Mouse (Mus musculus) heart, postnatal 10 days (tissue): ENCODE results near the gene Zfp60. TPM values are rescaled to one million over a fixed set of nuclear protein-coding genes. Genes with fewer than 3 reads are reported as not detected.
A peak's percentile ranks its signal among the peaks of the same experiment; 100 is the strongest.

Experiments used
- DNase-seq, 2 experiments: peaks; one replicate each; pipeline ENCODE4 v3.0.0; 2021
- intact Hi-C: fragments of 180-260 bp; cut with DNase I; formaldehyde crosslinking; loops from one replicate; pipeline ENCODE4 v1.15.1; 2025
- total RNA-seq, 2 experiments: library from RNA; stranded (reverse); gene quantifications; 2 replicates each; pipeline ENCODE4 v1.2.3; 2021

Gene Zfp60
- total RNA-seq, result 10 to 100 TPM in 1 of 2 experiments, 1 to 10 TPM in 1; 7.4 to 11.2 TPM

DNA sequence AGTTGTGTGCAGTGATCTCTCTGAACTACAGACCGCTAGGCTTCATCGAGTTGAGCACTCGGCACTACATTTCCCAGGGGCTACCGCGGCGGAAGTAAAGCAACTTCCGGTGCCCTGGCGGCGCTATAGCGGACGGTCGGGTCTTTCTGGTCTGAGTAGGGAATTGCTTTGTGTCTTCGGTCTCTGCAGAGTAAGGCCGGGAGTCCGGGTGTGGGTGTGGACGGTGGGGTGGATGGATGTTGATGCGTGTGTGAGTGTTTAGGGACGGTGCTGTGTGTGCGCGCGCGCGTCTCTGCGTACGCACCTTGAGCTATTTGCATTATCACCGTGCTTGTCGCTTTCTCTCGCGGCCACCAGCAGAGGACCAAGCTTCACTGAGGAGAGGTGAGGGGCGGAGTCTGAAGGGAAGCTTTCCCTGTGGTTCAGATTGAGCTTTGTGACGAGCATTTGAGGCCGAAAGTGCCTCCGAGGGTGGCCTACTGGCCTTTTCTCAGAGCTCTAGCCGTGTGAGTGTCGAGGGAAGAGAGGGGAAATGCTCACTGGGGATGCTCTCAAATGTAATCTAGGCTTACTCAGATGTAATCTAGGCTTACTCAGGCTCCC is at the start of gene Zfp60:
Gene Zfp60, plus strand, starts transcription at position 109 of the 603 bp plus-strand sequence.
- peak; percentile 90 to 91 for DNase-seq
- intact Hi-C loops, result no loop called here

DNA sequence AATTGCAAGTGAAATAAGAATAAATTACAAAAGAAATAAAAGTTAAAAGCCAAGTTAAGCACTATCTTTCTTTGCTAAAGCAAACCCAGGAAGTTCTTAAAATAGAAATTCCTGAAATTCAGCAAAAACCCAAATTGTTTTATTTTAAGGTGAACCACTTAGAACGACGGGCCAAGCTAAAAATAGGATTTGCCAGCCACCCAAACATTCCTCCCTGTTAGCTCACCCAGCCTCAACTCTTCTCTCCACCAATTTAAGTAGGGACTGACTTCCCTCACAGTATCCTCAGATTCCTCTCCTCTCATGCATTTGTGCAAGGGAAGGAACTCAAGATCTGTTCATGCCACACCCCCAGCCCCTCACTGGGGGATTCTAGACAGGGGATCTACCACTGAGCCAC is 48.0 kb upstream of the Zfp60 start:
- intact Hi-C loops, result no loop called here
- DNase-seq, result no peak

DNA sequence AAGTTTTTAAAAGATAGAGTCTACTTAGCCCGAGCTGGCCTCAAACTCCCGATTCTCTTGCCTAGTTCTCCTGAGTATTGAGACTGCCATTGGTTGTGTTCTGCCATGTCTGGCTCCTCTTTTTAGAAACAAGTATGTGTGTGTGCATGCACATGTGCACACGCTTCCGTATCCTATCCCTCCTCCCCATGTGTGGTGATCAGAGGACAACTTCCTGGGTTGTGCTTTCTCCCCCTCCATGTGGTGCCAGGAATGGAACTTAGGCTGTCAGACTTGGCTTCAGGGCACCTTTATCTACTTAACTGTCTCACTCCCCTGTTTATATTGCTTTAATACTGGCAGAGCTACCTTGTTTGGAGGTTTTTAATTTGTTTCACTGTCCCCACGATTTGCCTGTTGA is 46.0 kb upstream of the Zfp60 start:
- no peak for DNase-seq
- intact Hi-C loops, result loop anchor here (1.0 to 5.0 kb wide), 4 partner anchors 34 to 348 kb away; partner anchors contain the start of genes Akt2 and Ltbp4

DNA sequence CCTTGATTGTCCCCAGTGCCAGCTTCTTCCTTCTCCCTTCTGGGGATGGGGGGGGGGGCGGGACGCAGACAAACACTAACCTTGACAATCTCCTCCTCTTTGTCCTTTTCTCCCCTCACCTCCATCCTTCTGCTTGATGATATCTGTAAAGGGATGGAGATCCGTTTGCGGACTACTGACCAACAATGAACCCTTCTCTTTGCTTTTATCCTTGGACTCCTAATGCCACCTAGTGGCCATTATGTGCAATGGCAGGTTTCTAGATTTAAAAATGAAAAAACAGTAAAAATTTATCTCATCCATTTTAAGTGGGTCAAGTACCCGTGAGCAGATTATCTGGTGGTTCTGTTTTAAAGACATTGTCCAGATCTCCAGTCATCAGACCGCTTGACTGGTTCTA is 45.5 kb upstream of the Zfp60 start:
- peak in 1 of 2 experiments; percentile 32 for DNase-seq
- intact Hi-C loops, result loop anchor here (1.0 to 5.0 kb wide), 4 partner anchors 34 to 349 kb away; partner anchors contain the start of genes Akt2 and Ltbp4

DNA sequence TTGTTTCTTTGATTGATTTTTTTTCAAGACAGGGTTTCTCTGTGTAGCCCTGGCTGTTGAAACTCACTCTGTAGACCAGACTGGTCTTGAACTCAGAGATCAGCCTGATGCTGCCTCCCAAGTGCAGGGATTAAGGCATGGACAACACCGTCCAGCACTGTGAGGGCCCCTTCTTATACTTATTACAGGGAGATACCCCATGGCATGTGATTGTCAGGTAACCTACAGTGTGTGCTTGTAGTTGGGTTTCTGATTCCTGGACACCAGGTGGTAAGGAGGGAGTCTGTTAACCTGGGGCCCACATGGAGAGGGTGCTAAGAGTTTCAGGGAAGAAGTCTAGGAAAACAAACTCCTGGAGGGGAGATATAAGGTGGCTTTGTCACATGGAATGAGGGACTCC is 44.1 kb upstream of the Zfp60 start:
- intact Hi-C loops, result loop anchor here (5.0 kb wide), 2 partner anchors 40 to 95 kb away; partner anchors contain the start of gene Akt2

DNA sequence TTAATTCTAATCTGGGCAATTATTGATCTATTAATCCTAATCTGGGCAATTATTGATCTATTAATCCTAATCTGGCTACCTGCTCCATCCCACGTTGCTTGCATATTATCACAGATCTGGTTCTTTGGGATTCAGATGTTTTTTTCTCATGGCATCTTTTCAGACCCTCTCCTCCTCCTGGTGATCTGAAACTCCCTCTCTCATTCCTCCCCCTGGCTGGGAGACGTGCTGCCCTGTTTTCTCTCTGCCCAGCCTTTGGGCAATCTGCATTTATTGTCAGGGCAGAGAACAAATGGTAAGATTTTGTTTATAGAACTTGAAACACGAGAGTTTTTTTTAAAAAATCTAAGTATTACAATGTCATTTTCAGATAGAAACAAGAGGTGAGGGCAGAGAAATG is 43.4 kb upstream of the Zfp60 start:
- DNase-seq, result no peak
- intact Hi-C loops, result loop anchor here (5.0 kb wide), 2 partner anchors 39 to 96 kb away; partner anchors contain the start of gene Akt2

More for the DNA sequence above, 44.1 kb upstream of the Zfp60 start:
- DNase-seq, result no peak

DNA sequence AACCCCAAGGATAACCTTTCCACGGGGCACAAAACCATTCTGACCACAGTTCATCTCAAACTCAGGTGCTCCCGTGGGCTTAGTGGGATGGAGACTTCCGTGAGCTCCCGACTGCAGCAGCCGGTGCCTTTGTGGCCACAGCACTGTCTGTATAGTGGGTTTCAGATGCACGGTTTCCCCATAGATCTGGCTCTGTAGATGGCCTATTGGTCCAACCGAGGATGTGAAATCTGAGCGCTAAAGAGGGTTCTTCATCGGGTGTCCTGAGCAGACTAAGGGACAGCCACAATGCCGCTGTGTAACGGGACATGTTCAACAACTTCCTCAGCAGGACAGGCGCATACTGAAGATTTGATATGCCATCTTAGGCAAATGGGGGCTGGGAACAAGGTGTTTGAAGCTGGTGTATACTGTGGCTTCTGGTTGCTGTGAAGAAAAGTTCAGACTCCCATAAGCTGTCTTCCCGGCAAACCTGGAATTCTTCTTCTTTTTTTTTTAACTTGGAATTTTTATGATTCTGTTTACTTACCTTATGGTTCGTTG is 42.9 kb upstream of the Zfp60 start:
- intact Hi-C loops, result loop anchor here (5.0 kb wide), 2 partner anchors 39 to 96 kb away; partner anchors contain the start of gene Akt2
- no peak for DNase-seq

DNA sequence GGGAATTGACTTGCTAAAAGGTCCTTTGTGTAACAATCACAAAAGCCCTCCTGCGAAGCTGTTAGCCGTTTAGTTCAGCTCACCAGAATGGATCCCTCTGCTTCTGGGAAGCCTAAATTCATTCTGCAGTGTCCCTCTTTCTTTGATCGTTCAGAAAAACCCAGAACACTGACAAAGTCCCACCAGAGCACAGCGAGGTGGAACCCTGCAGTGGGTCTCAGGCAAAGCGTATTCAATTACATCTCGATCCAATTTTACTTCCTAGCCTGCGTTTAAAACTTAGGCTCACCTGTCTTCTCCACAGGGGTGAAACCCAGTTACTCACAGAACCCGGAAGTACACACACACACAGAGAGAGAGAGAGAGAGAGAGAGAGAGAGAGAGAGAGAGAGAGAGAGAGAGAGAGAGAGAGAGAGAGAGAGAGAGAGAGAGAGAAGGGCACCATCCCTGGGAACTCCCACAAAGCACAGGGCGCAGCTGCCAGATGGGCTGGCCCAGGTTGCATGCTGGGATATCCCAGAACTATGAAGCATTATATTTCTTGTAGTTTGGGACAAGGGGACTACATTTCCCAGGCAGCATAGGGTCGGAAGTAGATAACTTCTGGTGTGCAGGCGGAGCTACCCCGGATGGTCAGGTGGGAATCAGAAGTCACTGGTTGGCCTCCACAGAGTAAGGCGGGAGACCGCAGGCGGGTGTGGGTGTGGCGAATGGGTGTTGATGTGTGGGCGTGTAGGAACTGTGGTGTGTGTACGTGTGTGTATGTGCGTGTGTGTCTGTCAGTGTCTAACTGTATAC is 42.2 kb upstream of the Zfp60 start, which contains the start of gene Zfp607b:
Gene Zfp607b, plus strand, starts transcription at position 526 of the 798 bp plus-strand sequence.
- intact Hi-C loops, result loop anchor here (5.0 kb wide), 2 partner anchors 38 to 97 kb away; partner anchors contain the start of gene Akt2
- peak; percentile 94 to 95 for DNase-seq

DNA sequence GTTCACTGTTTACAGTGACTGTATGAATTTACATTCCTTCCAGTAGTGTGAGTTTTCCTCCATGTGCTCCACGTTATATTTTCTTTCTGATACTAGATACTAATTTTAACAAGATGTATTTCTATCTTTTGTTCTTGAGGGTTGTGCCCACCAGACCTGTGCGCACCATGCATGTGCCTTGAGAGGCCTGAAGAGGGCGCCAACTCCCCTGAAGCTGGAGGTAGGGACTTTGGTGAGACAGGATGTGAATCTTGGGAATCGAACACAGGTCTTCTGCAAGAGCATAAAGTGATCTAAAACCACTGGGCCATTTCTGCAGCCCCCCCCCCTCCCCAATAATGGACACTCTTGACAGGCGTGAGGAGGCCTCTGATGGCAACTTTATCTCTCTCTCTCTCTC is 40.1 kb upstream of the Zfp60 start:
- peak in 1 of 2 experiments; percentile 44 for DNase-seq
- intact Hi-C loops, result loop anchor here (2.0 kb wide), 1 partner anchor 242 kb away; no protein-coding TSS in a partner anchor

DNA sequence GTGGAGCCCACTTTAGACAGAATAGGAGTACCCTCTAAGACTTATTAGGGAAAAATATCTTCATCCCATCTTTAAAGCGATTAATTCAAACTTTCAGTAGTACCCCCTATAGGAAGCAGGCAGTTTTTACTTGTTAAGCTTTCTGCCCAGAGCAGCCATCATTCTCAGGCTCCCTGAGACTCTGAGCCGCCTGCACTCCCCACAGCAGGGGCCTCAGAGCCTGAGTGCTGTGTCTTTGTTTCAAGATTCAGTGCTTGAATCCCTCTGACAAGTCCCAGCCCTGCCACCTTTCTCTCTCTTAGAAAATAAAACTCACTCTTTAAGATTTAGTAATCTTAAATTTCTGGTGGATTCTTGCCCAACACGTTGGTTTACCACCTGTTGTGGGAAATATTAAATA is 34.5 kb upstream of the Zfp60 start:
- no peak for DNase-seq
- intact Hi-C loops, result no loop called here

DNA sequence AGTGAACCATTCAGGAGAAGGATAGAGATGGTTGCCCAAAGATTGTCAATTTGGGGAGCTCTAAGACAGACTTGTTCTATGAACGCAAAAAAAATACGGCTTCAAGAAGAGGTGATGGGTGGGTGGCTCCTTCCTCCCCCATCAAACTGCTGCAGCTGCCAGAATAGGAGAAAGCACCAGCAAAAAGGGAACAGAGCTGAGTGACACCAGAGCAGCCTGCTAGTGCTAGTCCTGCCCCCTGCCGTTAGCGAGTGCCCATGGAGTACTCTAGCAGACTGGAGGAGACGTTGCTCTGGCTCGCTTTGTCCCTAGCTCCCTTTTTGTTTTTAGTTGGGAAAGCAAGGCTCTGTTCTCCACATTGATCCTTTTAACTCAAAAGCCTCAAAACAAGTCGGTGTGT is 20.8 kb upstream of the Zfp60 start:
- no peak for DNase-seq
- intact Hi-C loops, result no loop called here

DNA sequence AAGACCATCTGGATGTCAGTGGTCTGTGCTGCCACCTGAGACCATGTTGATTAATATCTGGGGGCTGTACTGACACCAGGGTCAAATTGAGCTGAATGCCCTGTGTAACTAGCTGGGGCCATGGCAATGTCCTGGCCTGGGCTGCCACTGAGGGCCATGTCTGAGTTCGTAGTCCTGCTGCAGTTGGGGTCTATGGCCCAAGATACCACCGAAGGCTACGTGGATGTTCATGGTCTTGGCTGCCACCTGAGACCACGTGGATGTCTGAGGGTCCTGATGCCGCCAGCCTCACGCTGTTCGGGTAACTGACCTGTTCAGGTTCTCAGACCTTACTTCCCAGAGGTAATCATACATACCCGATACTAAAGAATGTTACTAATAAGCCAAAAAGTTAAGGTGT is 9.2 kb upstream of the Zfp60 start:
- intact Hi-C loops, result no loop called here
- no peak for DNase-seq

DNA sequence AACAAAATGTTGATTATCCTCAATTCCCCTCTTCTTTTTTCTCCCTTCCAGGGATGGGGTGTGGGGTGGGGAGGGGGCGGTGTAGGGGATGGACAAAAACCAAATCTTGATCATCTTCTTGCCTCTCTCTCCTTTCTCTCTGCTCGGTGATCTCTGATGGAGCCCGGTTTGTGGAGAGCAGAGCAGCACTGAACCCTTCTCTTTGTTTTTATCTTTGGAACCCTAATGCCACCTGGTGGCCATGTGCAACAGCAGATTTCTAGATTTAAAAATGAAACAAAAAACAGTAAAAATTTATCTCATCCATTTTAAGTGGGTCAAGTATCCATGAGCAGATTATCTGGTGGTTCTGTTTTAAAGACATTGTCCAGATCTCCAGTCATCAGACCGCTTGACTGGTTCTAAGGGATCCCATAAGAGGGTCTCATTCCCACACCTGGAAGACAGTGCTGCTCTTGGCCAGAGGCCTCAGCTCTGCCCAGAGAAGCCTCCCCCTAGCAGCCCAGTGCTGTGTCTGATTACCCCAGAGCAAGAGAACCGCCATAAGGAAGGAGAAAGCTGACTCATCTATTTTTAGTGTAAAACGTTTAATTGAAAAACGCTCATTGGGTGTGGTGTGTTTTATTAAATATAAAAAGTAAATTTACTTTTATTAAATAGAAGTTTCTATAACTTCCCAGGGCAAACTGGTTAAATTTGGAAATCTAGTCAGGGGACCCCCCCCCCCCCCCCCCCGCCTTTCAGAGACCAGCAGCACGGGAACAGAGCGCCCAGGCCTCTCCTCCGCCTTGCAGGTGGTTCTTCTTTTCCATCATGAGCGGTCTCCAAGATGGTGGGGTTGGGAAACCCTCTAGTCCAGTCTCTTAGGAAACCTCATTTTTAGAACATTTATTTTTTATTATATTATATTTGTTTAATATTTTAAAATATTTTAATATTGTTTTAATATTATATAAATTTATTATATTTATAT is 5.3 kb upstream of the Zfp60 start:
- intact Hi-C loops, result loop anchor here (1.0 to 5.0 kb wide), 3 partner anchors 39 to 207 kb away; partner anchors contain the start of gene Zfp607b
- DNase-seq, result peak; percentile 37 to 52

DNA sequence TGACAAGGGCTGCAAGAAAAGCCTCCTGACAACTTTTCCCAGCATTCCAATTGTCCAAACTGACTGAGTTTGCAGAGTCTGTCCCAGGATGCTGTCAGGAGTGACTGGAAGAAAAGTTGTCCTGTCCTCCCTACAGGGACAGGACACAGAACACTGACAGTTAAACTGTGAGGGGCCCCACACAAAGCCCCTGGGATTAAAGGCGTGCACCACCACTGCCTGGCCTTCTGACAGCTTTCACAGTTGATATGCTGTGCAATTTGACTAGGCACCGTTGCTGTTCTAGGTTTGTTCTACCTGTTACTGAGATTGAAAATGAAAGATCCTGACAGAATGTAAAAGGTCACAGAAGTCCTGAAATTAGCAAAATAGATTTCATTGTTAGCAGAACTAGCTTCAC is 3.7 kb upstream of the Zfp60 start:
- no peak for DNase-seq
- intact Hi-C loops, result loop anchor here (2.0 to 5.0 kb wide), 2 partner anchors 40 to 205 kb away; partner anchors contain the start of gene Zfp607b

DNA sequence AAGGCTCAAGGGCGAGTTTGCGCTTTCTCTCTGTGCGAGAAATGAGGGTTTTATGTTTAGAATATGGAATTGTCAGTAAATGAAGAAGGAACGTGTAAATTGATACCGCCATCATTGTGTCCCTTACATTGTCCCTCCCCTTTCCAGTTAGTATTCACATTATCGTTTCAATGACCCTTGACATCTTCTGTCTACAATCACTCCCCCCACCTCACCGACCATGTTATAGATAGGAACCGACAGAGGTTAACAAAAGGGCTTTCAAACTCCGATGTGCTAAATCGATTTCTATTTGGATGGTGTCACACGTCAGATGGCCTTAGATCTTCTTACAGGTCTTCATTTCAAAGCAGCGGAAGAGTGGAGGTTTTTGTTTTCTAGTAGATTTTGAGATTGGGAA is 757 bp downstream of the Zfp60 start:
- intact Hi-C loops, result loop anchor here (1.0 kb wide), 1 partner anchor 72 kb away; no protein-coding TSS in a partner anchor

DNA sequence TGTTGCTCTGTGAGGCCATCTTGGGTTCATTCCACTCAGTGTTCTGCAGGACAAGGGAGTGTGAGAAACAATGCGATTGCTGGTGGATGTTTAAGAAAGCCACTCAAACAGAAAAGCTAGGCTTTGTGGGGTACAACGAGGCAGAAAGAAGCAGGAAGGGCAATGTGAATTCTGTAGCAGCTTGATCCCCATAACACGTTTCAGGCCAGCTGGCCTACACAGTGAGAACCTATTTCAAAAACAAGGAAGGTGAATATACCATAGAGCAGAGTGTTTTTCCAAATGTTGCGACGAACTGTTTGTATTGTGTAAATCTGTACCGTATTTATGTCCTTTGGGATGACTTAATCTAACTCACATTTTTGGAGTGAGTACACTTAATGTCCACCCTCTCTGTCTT is 1.3 kb downstream of the Zfp60 start:
- no peak for DNase-seq
- intact Hi-C loops, result loop anchor here (1.0 kb wide), 1 partner anchor 72 kb away; no protein-coding TSS in a partner anchor

More for the DNA sequence above, 757 bp downstream of the Zfp60 start:
- DNase-seq, result no peak

DNA sequence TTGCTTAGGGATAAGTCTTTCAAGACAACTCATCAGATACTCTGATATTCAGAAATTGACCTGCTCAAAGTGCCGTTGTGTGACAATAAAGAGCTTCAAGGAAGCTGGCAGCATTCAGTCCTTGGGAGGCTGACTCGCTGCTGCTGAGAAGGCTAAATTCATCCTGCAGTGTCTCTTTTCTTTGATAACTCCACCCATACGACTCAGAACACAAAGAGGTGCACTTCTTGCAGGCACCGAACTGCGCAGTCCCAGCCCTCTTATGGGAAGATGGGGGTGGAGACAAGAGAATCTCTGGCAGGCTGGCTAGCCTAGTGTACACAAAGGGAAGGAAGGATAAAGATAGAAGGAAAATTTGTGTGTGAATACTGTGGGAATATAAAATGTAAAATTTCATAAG is 4.3 kb downstream of the Zfp60 start:
- intact Hi-C loops, result no loop called here

DNA sequence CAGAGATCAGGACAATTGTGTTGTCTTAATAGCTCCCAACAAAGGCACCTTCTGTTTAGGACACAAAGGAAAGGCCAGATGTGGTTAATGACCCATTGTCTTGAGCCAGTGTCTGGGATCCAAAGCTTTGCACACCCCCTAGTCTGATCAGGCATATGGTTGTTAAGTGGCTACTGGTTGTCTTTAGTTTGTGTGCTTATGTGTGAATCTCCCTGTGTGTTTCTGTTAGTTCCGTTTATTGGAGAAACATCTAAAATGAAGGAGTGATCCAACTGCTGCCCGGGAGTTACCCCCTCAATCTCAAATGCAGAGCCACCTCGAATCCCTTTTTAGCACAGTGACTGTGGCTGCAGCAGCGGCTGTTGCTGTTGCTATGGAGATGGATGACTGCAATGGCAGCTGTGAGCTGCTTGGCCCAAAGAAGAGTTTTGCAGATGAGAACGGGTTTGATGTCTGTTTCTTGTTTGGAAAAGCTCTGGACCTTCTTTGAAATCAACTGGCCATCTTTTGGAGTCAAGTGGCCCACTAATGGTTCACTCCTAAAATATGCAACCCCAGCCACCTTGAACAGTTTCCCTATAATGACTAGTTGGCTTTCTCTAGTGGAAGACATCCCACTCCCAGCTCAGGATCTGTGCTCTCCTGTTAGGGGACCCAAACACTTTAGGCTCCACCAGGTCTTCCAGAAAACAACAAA is 25.3 kb downstream of the Zfp60 start:
- intact Hi-C loops, result no loop called here
- no peak for DNase-seq

More for the DNA sequence above, 4.3 kb downstream of the Zfp60 start:
- DNase-seq, result no peak

DNA sequence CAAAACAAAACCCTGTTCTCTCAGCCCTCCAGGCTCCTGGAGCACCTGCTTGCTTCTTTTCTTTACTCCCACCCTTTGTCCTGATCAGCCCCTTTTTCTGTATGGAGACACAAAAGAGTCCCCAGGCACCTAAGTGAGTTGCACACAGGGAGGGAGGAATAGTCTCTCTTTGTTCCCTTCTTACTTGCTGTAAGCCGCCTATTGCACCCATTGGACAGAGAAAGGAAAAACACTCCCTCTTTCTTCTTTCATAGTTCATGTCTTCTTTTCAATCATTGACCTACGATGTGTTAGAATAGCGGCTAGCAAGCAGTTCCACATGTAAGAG is 25.8 kb downstream of the Zfp60 start:
- no peak for DNase-seq
- intact Hi-C loops, result no loop called here
